In genomic region chr19:23447221-23447987, GRCm38 (mm10) we compare ENCODE assay signal across 9 mouse cellular contexts. TPM values are rescaled to one million over a fixed set of nuclear protein-coding genes. Genes with fewer than 3 reads are reported as not detected.
DNase-seq lines count a peak whose midpoint lies in the region; ATAC-seq and TF ChIP-seq lines count a peak whose summit lies in the region.
"Had no signal": no experiment of that assay in that cellular context is flagged by ENCODE, and none has a peak within 500 bp of the region (broad histone marks: within the 10 kb centered on the region; RNA-seq: fewer than 3 reads in every experiment).

No protein-coding gene starts in this region.

- H3K27me3 ChIP-seq in kidney, adult 2 months (replicated peaks; ENCODE audit: control insufficient read depth, insufficient read depth, low read length): 0 out of 2 replicates have a peak, but pooled peaks cover 1% of the 10 kb centered on the region
- H3K27me3 ChIP-seq in forebrain, embryonic 10.5 days (ENCODE audit: poor library complexity, severe bottlenecking): peaks cover 53% of the 10 kb centered on the region
- no peaks in the 10 kb centered on the region; the same call in 1 of the 2 replicates for H3K27me3 ChIP-seq in limb, embryonic 15.5 days
- H3K27me3 ChIP-seq in midbrain, embryonic 12.5 days: peaks cover 37% of the 10 kb centered on the region

- no peaks in the 10 kb centered on the region for H3K9me3 ChIP-seq in forebrain, embryonic 10.5 days
- no peaks in the 10 kb centered on the region for H3K9me3 ChIP-seq in limb, embryonic 15.5 days
- H3K9me3 ChIP-seq in midbrain, embryonic 12.5 days: no peaks in the 10 kb centered on the region
- H3K9me3 ChIP-seq: G1E had no signal

- TF ChIP-seq CTCF in kidney, adult 2 months (conservative IDR thresholded peaks at IDR 0.05; ENCODE audit: insufficient read depth, insufficient read length, low read depth, low read length): peak; percentile 17; the same call in 1 of the 2 replicates

- DNase-seq in kidney, adult 2 months: no peak
- no peak for DNase-seq in kidney, postnatal 14 days
- DNase-seq in brain, adult 2 months (ENCODE audit: low read depth, low spot score): peak; percentile 51
- DNase-seq in forebrain, embryonic 10.5 days (ENCODE audit: extremely low spot score, low spot score): peak; percentile 39
- DNase-seq in heart, postnatal 4 days: peak; percentile 27
- peak; percentile 5 for DNase-seq in thymus, postnatal 0 days (ENCODE audit: low spot score)

- no peaks in the 10 kb centered on the region for H3K4me1 ChIP-seq in kidney, adult 2 months (ENCODE audit: control insufficient read depth, insufficient read depth, low read length)
- peaks cover 36% of the 10 kb centered on the region for H3K4me1 ChIP-seq in forebrain, embryonic 10.5 days
- H3K4me1 ChIP-seq in limb, embryonic 15.5 days: peaks cover 15% of the 10 kb centered on the region
- H3K4me1 ChIP-seq in midbrain, embryonic 12.5 days: peaks cover 17% of the 10 kb centered on the region

- H3K36me3 ChIP-seq in kidney, adult 2 months (ENCODE audit: control insufficient read depth, insufficient read depth, low read length): no peaks in the 10 kb centered on the region
- H3K36me3 ChIP-seq in forebrain, embryonic 10.5 days (replicated peaks): no peaks in the 10 kb centered on the region
- H3K36me3 ChIP-seq in limb, embryonic 15.5 days: no peaks in the 10 kb centered on the region
- no peaks in the 10 kb centered on the region for H3K36me3 ChIP-seq in midbrain, embryonic 12.5 days
- H3K36me3 ChIP-seq: G1E had no signal

- WGBS in kidney, adult 2 months: 4% methylated on average over 23 of the region's 23 CpGs
- under 1% methylated on average over 23 of the region's 23 CpGs for WGBS in forebrain, embryonic 10.5 days
- WGBS in limb, embryonic 15.5 days: 2% methylated on average over 23 of the region's 23 CpGs
- WGBS in midbrain, embryonic 12.5 days: 3% methylated on average over 23 of the region's 23 CpGs

- no peak for TF ChIP-seq POLR2A in kidney, adult 2 months (IDR thresholded peaks at IDR 0.05; ENCODE audit: low read depth, low read length)

- 0 out of 2 replicates have a peak overlapping the region, but pooled peaks have one; percentile 7 for H3K9ac ChIP-seq in limb, embryonic 15.5 days
- peak overlapping the region; percentile 48 for H3K9ac ChIP-seq in midbrain, embryonic 12.5 days (replicated peaks)

- ATAC-seq in limb, embryonic 15.5 days (ENCODE audit: insufficient number of reproducible peaks, low FRiP score, low TSS enrichment, low read depth): no peak
- ATAC-seq in midbrain, embryonic 12.5 days (ENCODE audit: low FRiP score, low read depth): peak; percentile 53

- peak overlapping the region; percentile 91 for H3K4me2 ChIP-seq in limb, embryonic 15.5 days
- peak overlapping the region; percentile 95 for H3K4me2 ChIP-seq in midbrain, embryonic 12.5 days (replicated peaks)

- H3K27ac ChIP-seq in kidney, adult 2 months (ENCODE audit: insufficient read depth, low read depth, low read length): no peak overlapping the region
- peak overlapping the region; percentile 76 for H3K27ac ChIP-seq in forebrain, embryonic 10.5 days
- H3K27ac ChIP-seq in limb, embryonic 15.5 days: no peak overlapping the region
- H3K27ac ChIP-seq in midbrain, embryonic 12.5 days (replicated peaks): no peak overlapping the region

- H3K4me3 ChIP-seq in kidney, adult 2 months (ENCODE audit: insufficient read depth, low read depth, low read length): peak overlapping the region; percentile 56
- H3K4me3 ChIP-seq in forebrain, embryonic 10.5 days: peak overlapping the region; percentile 60
- peak overlapping the region; percentile 41 for H3K4me3 ChIP-seq in limb, embryonic 15.5 days
- peak overlapping the region; percentile 45 for H3K4me3 ChIP-seq in midbrain, embryonic 12.5 days

RNA-seq across cellular contexts. Expression of gene Mamdc2, which starts 0.8 kb away (rescaled TPM):
- 0.95 and 1.0 TPM in 2 replicates for polyA plus RNA-seq in kidney, adult 2 months (2012; rRNA removed)
- 0.56 and 0.86 TPM in 2 replicates for polyA plus RNA-seq in forebrain, embryonic 10.5 days (2016; fragmentation: Nextera tagmentation; extraction: Ambion mirVana)
- total RNA-seq in heart, postnatal 4 days (2021): 1 to 10 TPM; 2.4 to 2.6 TPM
- polyA plus RNA-seq in limb, embryonic 15.5 days (2015; fragmentation: Nextera tagmentation; extraction: Ambion mirVana): 3.4 and 4.8 TPM in 2 replicates
- 1.6 and 2.5 TPM in 2 replicates for polyA plus RNA-seq in midbrain, embryonic 12.5 days (2016; fragmentation: Nextera tagmentation; extraction: Ambion mirVana)
- 0.07 and 0.17 TPM in 2 replicates for polyA plus RNA-seq in thymus, postnatal 0 days (2015; fragmentation: Nextera tagmentation; extraction: Ambion mirVana)
- polyA plus RNA-seq: G1E had no signal

Comparison
In these comparisons a context has a peak if more than half of its experiments do, and no peak if none do; other contexts are left out.
1. DNase-seq: peak in brain, adult 2 months (single experiment), forebrain, embryonic 10.5 days (single experiment), heart, postnatal 4 days (single experiment) and thymus, postnatal 0 days (single experiment); none in kidney, adult 2 months (single experiment) and kidney, postnatal 14 days (single experiment).
2. Peak in every context shown above with its lines, with median percentiles within 50 percentile points of each other: H3K4me3 ChIP-seq.